Mouse (Mus musculus) heart, adult 8-10 months (tissue): ENCODE results near the gene Stom. TPM values are rescaled to one million over a fixed set of nuclear protein-coding genes. Genes with fewer than 3 reads are reported as not detected.

Source experiments
- DNase-seq: peaks from one replicate; pipeline ENCODE4 v3.0.0; 2022; ENCODE audit warnings: low spot score
- total RNA-seq, 4 experiments: library from RNA; stranded (reverse); gene quantifications; 2 replicates each; pipeline ENCODE4 v1.2.4; 2022

The Stom gene
- total RNA-seq, 4 experiments from 2014 or later: 83.8 to 137 (median 102) TPM

- no peak for DNase-seq
Measured at GRCm38 (mm10) chr2:35272881-35273280, 63.9 kb downstream of the Stom start.

- peak; percentile 73 for DNase-seq
Measured at GRCm38 (mm10) chr2:35271817-35272216, 65.0 kb downstream of the Stom start.

GRCm38 (mm10) chr2:35270531-35270984, 66.2 kb downstream of the Stom start:
- DNase-seq: peak; percentile 60

GRCm38 (mm10) chr2:35269716-35270260, 67.0 kb downstream of the Stom start:
- no peak for DNase-seq

GRCm38 (mm10) chr2:35269136-35269535, 67.6 kb downstream of the Stom start:
- DNase-seq: no peak

- DNase-seq: no peak
Measured at GRCm38 (mm10) chr2:35267876-35268566, 68.8 kb downstream of the Stom start.

- DNase-seq: no peak
Measured at GRCm38 (mm10) chr2:35267156-35267875, 69.5 kb downstream of the Stom start.

GRCm38 (mm10) chr2:35266251-35266905, 70.4 kb downstream of the Stom start:
- no peak for DNase-seq

GRCm38 (mm10) chr2:35265775-35266174, 71.0 kb downstream of the Stom start:
- DNase-seq: no peak

- peak; percentile 68 for DNase-seq
Measured at GRCm38 (mm10) chr2:35265296-35265695, 71.5 kb downstream of the Stom start.

- DNase-seq: no peak
Measured at GRCm38 (mm10) chr2:35264095-35264494, 72.7 kb downstream of the Stom start.

Other genes with a start within 250 kb of the Stom start
- gene AI182371, start 235.4 kb downstream of the Stom start, total RNA-seq: under 1 TPM in 1 of 4 experiments, not detected in 3; 0.25 TPM
- gene Cntrl, start 227.5 kb downstream of the Stom start, total RNA-seq: 1 to 10 TPM; 5.9 to 8.2 (median 6.2) TPM
- 100 to 1,000 TPM; 120 to 139 (median 132) TPM for gene Rab14, start 135.9 kb downstream of the Stom start, total RNA-seq
- 100 to 1,000 TPM; 584 to 827 (median 671) TPM for gene Gsn, start 80.6 kb downstream of the Stom start, total RNA-seq
- not detected for gene 4930568D16Rik, start 30.8 kb upstream of the Stom start, total RNA-seq
- not detected for gene 4930402F06Rik, start 60.2 kb upstream of the Stom start, total RNA-seq
- gene Ggta1, start 126.3 kb upstream of the Stom start, total RNA-seq: 10 to 100 TPM in 3 of 4 experiments, 1 to 10 TPM in 1; 9.9 to 18.2 (median 14.5) TPM
- gene Dab2ip, start 221.3 kb upstream of the Stom start, total RNA-seq: 10 to 100 TPM; 41.4 to 47.5 (median 46.5) TPM